15 mouse cellular contexts compared by ENCODE assay signal in the genomic region with DNA sequence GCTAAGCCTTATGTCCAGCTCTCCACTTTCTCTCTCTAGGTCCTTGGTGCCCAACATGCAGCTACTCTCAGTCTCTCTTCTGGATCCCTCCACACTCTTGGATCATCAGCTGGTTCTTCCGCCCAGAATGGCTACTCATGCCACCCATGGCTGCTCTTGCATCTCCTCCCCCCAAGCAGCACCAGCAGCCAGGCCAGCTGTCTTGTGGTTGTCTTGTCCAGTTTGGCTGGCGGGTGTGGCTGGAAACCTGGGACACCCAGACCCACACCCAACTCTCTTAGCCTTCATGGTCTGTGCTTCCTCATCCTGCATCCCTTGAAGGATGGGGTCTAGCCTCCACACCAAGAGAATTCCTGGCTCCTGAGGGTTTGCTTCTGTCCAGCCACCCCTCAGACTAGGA.
"Had no signal": no experiment of that assay in that cellular context is flagged by ENCODE, and none has a peak within 500 bp of the region (broad histone marks: within the 10 kb centered on the region; RNA-seq: fewer than 3 reads in every experiment).

No protein-coding gene starts in this region.

- H3K4me3 ChIP-seq: neural tube, embryonic 13.5 days; neural tube, embryonic 15.5 days; stomach, embryonic 15.5 days had no signal

- H3K27me3 ChIP-seq: stomach, embryonic 15.5 days had no signal

- H3K4me2 ChIP-seq: neural tube, embryonic 13.5 days; neural tube, embryonic 15.5 days; stomach, embryonic 15.5 days had no signal

- DNase-seq: retina, postnatal 1 day; right cerebral cortex, adult 18-20 months; right cerebral cortex, postnatal 14 days; right cerebral cortex, postnatal 25 days; right cerebral cortex, postnatal 4 days; spleen, adult 18-20 months; thymus, adult 18-20 months; thymus, adult 2 months; thymus, postnatal 14 days; thymus, postnatal 25 days; thymus, postnatal 36 days; thymus, postnatal 4 days had no signal

- H3K36me3 ChIP-seq: neural tube, embryonic 13.5 days; neural tube, embryonic 15.5 days; stomach, embryonic 15.5 days had no signal
